Mouse (Mus musculus) intestine, embryonic 14.5 days (tissue): Measurements from ENCODE around the gene Ajm1. TPM values are rescaled to one million over a fixed set of nuclear protein-coding genes. Genes with fewer than 3 reads are reported as not detected.
"Not testable (repeated sequence)": the region's sequence is repeated elsewhere in the genome, so short reads cannot be mapped to it uniquely, and the experiment has no call there.

Source experiments
- ATAC-seq: fragments of 200-750 bp; cut with Nextera tagmentation; replicated peaks from 2 replicates; pipeline ENCODE4 v1.8.0; 2017; ENCODE audit warnings: low read depth, moderate number of reproducible peaks, moderate TSS enrichment, moderate library complexity; ENCODE audit not compliant: low FRiP score, low TSS enrichment
- DNase-seq: peaks from one replicate; pipeline ENCODE4 v3.0.0-alpha.2; 2018; ENCODE audit warnings: low spot score
- H3K27ac ChIP-seq: fragments of 300-500 bp; sonication (generic); 2 replicates; pipeline ENCODE4 v1.5.1; 2014; ENCODE audit warnings: low read depth, mild to moderate bottlenecking, control low read depth
- H3K27me3 ChIP-seq: fragments of 300-500 bp; sonication (generic); replicated peaks from 2 replicates; pipeline ENCODE4 v1.6.1; 2014; ENCODE audit warnings: low read length, control low read depth; ENCODE audit not compliant: control insufficient read depth, insufficient read depth
- H3K36me3 ChIP-seq: fragments of 300-500 bp; sonication (generic); 2 replicates; pipeline ENCODE4 v1.6.1; 2014; ENCODE audit warnings: low read length, control low read depth; ENCODE audit not compliant: control insufficient read depth, insufficient read depth
- H3K4me1 ChIP-seq: fragments of 300-500 bp; sonication (generic); replicated peaks from 2 replicates; pipeline ENCODE4 v1.6.1; 2014; ENCODE audit warnings: low read length, control low read depth, mixed read lengths; ENCODE audit not compliant: control insufficient read depth, insufficient read depth
- H3K4me2 ChIP-seq: fragments of 300-500 bp; sonication (generic); 2 replicates; pipeline ENCODE4 v1.6.1; 2014; ENCODE audit warnings: low read length
- H3K4me3 ChIP-seq: fragments of 300-500 bp; sonication (generic); 2 replicates; pipeline ENCODE4 v1.5.1; 2014; ENCODE audit warnings: low read depth, low read length, control low read depth, mixed read lengths
- H3K9ac ChIP-seq: fragments of 300-500 bp; sonication (generic); 2 replicates; pipeline ENCODE4 v1.6.1; 2014; ENCODE audit warnings: mild to moderate bottlenecking, low read length
- H3K9me3 ChIP-seq: fragments of 300-500 bp; sonication (generic); 2 replicates; pipeline ENCODE4 v1.6.1; 2016; ENCODE audit warnings: low read length, control low read depth; ENCODE audit not compliant: control insufficient read depth
- WGBS: fragments of 180-500 bp; shearing (Covaris S2); extraction: QIAGEN DNeasy Blood & Tissue Kit; methylation state at CpG from one replicate; pipeline ENCODE4 v1.1.7; 2014; 5-methylcytosine and 5-hydroxymethylcytosine counted together
- polyA plus RNA-seq: library from polyadenylated mRNA; unstranded; fragments of >200 nt; fragmentation: Nextera tagmentation; extraction: Ambion mirVana; gene quantifications from 2 replicates; pipeline ENCODE4 v1.2.1, GENCODE M21; 2014

Gene Ajm1
- polyA plus RNA-seq, 1 experiment from 2014 or later: 2.0 TPM

GRCm38 (mm10) chr2:25561946-25562345 is 19.6 kb downstream of the Ajm1 start:
- 82% methylated on average over 9 of the region's 9 CpGs for WGBS
- no peak overlapping the region for H3K4me3 ChIP-seq
- peaks cover 72% of the 10 kb centered on the region for H3K36me3 ChIP-seq

GRCm38 (mm10) chr2:25560551-25560950 is 21.0 kb downstream of the Ajm1 start:
- Histone ChIP-seq H3K27me3 (no peaks in the 10 kb centered on the region), H3K4me1 (peaks cover 12% of the 10 kb centered on the region), H3K4me2 (no peak overlapping the region), H3K4me3 (no peak overlapping the region), H3K27ac (no peak overlapping the region), H3K36me3 (peaks cover 61% of the 10 kb centered on the region), H3K9ac (no peak overlapping the region), H3K9me3 (no peaks in the 10 kb centered on the region)
- no peak for DNase-seq
- no peak for ATAC-seq
- 89% methylated on average over 8 of the region's 8 CpGs for WGBS

More at GRCm38 (mm10) chr2:25561946-25562345, 19.6 kb downstream of the Ajm1 start:
- no peak for DNase-seq
- Histone ChIP-seq H3K9me3 (no peaks in the 10 kb centered on the region), H3K27me3 (no peaks in the 10 kb centered on the region), H3K4me2 (no peak overlapping the region), H3K9ac (no peak overlapping the region), H3K4me1 (peaks cover 11% of the 10 kb centered on the region), H3K27ac (no peak overlapping the region)
- no peak for ATAC-seq

- H3K4me2 ChIP-seq: peak overlapping the region; percentile 97
- H3K9ac ChIP-seq: peak overlapping the region; percentile 88
- peaks cover 12% of the 10 kb centered on the region for H3K4me1 ChIP-seq
- ATAC-seq (no peak), DNase-seq (no peak)
- H3K27me3 ChIP-seq: no peaks in the 10 kb centered on the region
- no peaks in the 10 kb centered on the region for H3K9me3 ChIP-seq
- peak overlapping the region; percentile 85 for H3K4me3 ChIP-seq
- H3K27ac ChIP-seq: no peak overlapping the region
- 64% methylated on average over 6 of the region's 6 CpGs for WGBS
- H3K36me3 ChIP-seq: peaks cover 44% of the 10 kb centered on the region
These were observed 22.8 kb downstream of the Ajm1 start for GRCm38 (mm10) chr2:25558774-25559173.

GRCm38 (mm10) chr2:25557964-25558360 is 23.6 kb downstream of the Ajm1 start:
- H3K4me2 ChIP-seq: peak overlapping the region; percentile 97
- H3K27ac ChIP-seq: peak overlapping the region; percentile 60
- no peaks in the 10 kb centered on the region for H3K9me3 ChIP-seq
- peak overlapping the region; percentile 85 for H3K4me3 ChIP-seq
- H3K36me3 ChIP-seq: peaks cover 35% of the 10 kb centered on the region
- no peaks in the 10 kb centered on the region for H3K27me3 ChIP-seq
- 0% methylated on average over 24 of the region's 24 CpGs for WGBS
- DNase-seq (no peak), ATAC-seq (no peak; the same call in none of the 2 replicates)
- H3K9ac ChIP-seq: peak overlapping the region; percentile 88
- H3K4me1 ChIP-seq: peaks cover 12% of the 10 kb centered on the region

- peak; percentile 95 for ATAC-seq
- Histone ChIP-seq H3K9ac (peak within 1 kb of the TSS; percentile 88), H3K36me3 (peaks cover 30% of the 10 kb centered on the region), H3K4me2 (peak within 1 kb of the TSS; percentile 97), H3K27ac (peak within 1 kb of the TSS; percentile 60), H3K27me3 (no peaks in the 10 kb centered on the region), H3K4me1 (peaks cover 12% of the 10 kb centered on the region), H3K4me3 (peak within 1 kb of the TSS; percentile 85), H3K9me3 (no peaks in the 10 kb centered on the region)
- WGBS: under 1% methylated on average over 61 of the region's 61 CpGs
- DNase-seq: peak; percentile 92
These were observed 24.2 kb downstream of the Ajm1 start, which contains the start of gene Edf1 for GRCm38 (mm10) chr2:25557221-25557963. Edf1 (plus strand) TSS chr2:25557847.

- H3K4me2 ChIP-seq: no peak overlapping the region
- no peak for ATAC-seq
- H3K9ac ChIP-seq: no peak overlapping the region
- H3K4me1 ChIP-seq: peaks cover 12% of the 10 kb centered on the region
- H3K27me3 ChIP-seq: no peaks in the 10 kb centered on the region
- no peak overlapping the region for H3K27ac ChIP-seq
- H3K36me3 ChIP-seq: peaks cover 19% of the 10 kb centered on the region
- WGBS: 55% methylated on average over 1 of the region's 1 CpGs
- H3K9me3 ChIP-seq: no peaks in the 10 kb centered on the region
- no peak for DNase-seq
- no peak overlapping the region for H3K4me3 ChIP-seq
These were observed 25.3 kb downstream of the Ajm1 start for GRCm38 (mm10) chr2:25556296-25556695.

- DNase-seq: not testable (repeated sequence)
These were observed 26.1 kb downstream of the Ajm1 start for GRCm38 (mm10) chr2:25555479-25555878.

GRCm38 (mm10) chr2:25553171-25553786 is 28.3 kb downstream of the Ajm1 start:
- not testable (repeated sequence) for H3K4me2 ChIP-seq, H3K9ac ChIP-seq, H3K4me1 ChIP-seq, H3K27ac ChIP-seq, DNase-seq, ATAC-seq, H3K36me3 ChIP-seq, H3K27me3 ChIP-seq, H3K9me3 ChIP-seq, H3K4me3 ChIP-seq
- 86% methylated on average over 4 of the region's 4 CpGs for WGBS

More at GRCm38 (mm10) chr2:25555479-25555878, 26.1 kb downstream of the Ajm1 start:
- not testable (repeated sequence) for H3K27me3 ChIP-seq, ATAC-seq, H3K9ac ChIP-seq, H3K27ac ChIP-seq, H3K4me2 ChIP-seq, H3K4me3 ChIP-seq, H3K9me3 ChIP-seq
- 48% methylated on average over 2 of the region's 2 CpGs for WGBS
- Histone ChIP-seq H3K36me3 (peaks cover 11% of the 10 kb centered on the region), H3K4me1 (peaks cover 12% of the 10 kb centered on the region)
